Mouse (Mus musculus) G1E (cell line): ENCODE results near the gene Smim13.

Experiments used
- CTCF ChIP-seq: IDR thresholded peaks from 2 replicates; pipeline ENCODE4 v1.5.1; 2012; ENCODE audit warnings: low read depth, low read length, inconsistent platforms, mixed read lengths
- GATA1 ChIP-seq: IDR thresholded peaks from 2 replicates; pipeline ENCODE4 v1.6.1; 2012; ENCODE audit warnings: borderline replicate concordance, low read length, inconsistent platforms, mixed read lengths
- TAL1 ChIP-seq: conservative IDR thresholded peaks from 2 replicates; pipeline ENCODE4 v1.6.1; 2012; ENCODE audit warnings: low read depth, low read length, inconsistent platforms, mixed read lengths

DNA sequence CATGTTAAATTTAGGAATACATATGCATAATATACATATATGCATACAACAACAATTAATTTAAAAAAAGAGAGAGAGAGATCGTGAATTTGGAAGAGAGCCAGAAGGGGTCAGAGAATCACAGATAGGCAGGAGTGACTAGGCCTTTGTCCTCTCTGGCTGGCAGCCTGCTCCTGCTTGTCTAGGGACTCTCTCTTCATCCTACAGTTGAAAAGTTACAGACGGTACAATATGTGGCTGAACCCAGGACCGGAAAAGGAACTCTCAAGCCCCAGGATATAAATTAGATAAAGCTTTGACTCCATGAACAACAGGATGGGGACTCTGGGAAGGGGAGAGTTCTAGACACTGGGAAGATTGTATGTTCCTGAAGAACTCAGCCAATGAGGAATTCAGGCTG is 36.6 kb downstream of the Smim13 start:
- no peak for TF ChIP-seq CTCF
- no peak for TF ChIP-seq TAL1
- TF ChIP-seq GATA1 = no peak
